Mouse (Mus musculus) heart, embryonic 11.5 days (tissue): ENCODE measurements around the gene Sufu. TPM values are rescaled to one million over a fixed set of nuclear protein-coding genes. Genes with fewer than 3 reads are reported as not detected.
A peak's percentile ranks its signal among the peaks of the same experiment; 100 is the strongest.

Source experiments
- ATAC-seq: fragments of 200-750 bp; cut with Nextera tagmentation; replicated peaks from 2 replicates; pipeline ENCODE4 v1.8.0; 2017; ENCODE audit warnings: moderate library complexity; ENCODE audit not compliant: insufficient number of reproducible peaks, low FRiP score, low TSS enrichment
- H3K27ac ChIP-seq: fragments of 300-500 bp; sonication (generic); 2 replicates; pipeline ENCODE4 v1.5.1; 2014; ENCODE audit warnings: mild to moderate bottlenecking, low read depth, low read length
- H3K27me3 ChIP-seq: fragments of 300-500 bp; sonication (generic); 2 replicates; pipeline ENCODE4 v1.6.1; 2014; ENCODE audit warnings: mild to moderate bottlenecking, low read length, mixed read lengths; ENCODE audit not compliant: control insufficient read depth, insufficient read depth
- H3K36me3 ChIP-seq: fragments of 300-500 bp; sonication (generic); 2 replicates; pipeline ENCODE4 v1.6.1; 2014; ENCODE audit warnings: mild to moderate bottlenecking, low read length, moderate library complexity, mixed read lengths; ENCODE audit not compliant: control insufficient read depth, insufficient read depth
- H3K4me1 ChIP-seq: fragments of 300-500 bp; sonication (generic); 2 replicates; pipeline ENCODE4 v1.6.1; 2014; ENCODE audit warnings: low read length; ENCODE audit not compliant: control insufficient read depth, insufficient read depth
- H3K4me2 ChIP-seq: fragments of 300-500 bp; sonication (generic); 2 replicates; pipeline ENCODE4 v1.6.1; 2014; ENCODE audit warnings: mild to moderate bottlenecking, moderate library complexity
- H3K4me3 ChIP-seq: fragments of 300-500 bp; sonication (generic); 2 replicates; pipeline ENCODE4 v1.5.1; 2014; ENCODE audit warnings: low read depth, low read length
- H3K9ac ChIP-seq: fragments of 300-500 bp; sonication (generic); 2 replicates; pipeline ENCODE4 v1.6.1; 2014; ENCODE audit warnings: mild to moderate bottlenecking, low read depth, low read length, moderate library complexity
- H3K9me3 ChIP-seq: fragments of 300-500 bp; sonication (generic); replicated peaks from 2 replicates; pipeline ENCODE4 v1.6.1; 2016; ENCODE audit warnings: low read length; ENCODE audit not compliant: control insufficient read depth
- WGBS: fragments of 180-500 bp; shearing (Covaris S2); extraction: QIAGEN DNeasy Blood & Tissue Kit; methylation state at CpG from one replicate; pipeline ENCODE4 v1.1.7; 2014; ENCODE audit not compliant: insufficient replicate concordance; 5-methylcytosine and 5-hydroxymethylcytosine counted together
- polyA plus RNA-seq: library from polyadenylated mRNA; unstranded; fragments of >200 nt; fragmentation: Nextera tagmentation; extraction: Ambion mirVana; gene quantifications from 2 replicates; pipeline ENCODE4 v1.2.1, GENCODE M21; 2014

Gene Sufu
- polyA plus RNA-seq, 1 experiment from 2014 or later: 21.5 TPM

- Histone ChIP-seq H3K4me3 (no peak overlapping the region), H3K4me1 (peaks cover 3% of the 10 kb centered on the region; the same call in 1 of the 2 replicates), H3K36me3 (peaks cover 26% of the 10 kb centered on the region), H3K9ac (no peak overlapping the region), H3K27ac (no peak overlapping the region), H3K9me3 (no peaks in the 10 kb centered on the region), H3K27me3 (no peaks in the 10 kb centered on the region), H3K4me2 (no peak overlapping the region)
- no peak for ATAC-seq
- 52% methylated on average over 4 of the region's 4 CpGs for WGBS
These were observed 20.8 kb upstream of the Sufu start for GRCm38 (mm10) chr19:46375891-46376290.

DNA sequence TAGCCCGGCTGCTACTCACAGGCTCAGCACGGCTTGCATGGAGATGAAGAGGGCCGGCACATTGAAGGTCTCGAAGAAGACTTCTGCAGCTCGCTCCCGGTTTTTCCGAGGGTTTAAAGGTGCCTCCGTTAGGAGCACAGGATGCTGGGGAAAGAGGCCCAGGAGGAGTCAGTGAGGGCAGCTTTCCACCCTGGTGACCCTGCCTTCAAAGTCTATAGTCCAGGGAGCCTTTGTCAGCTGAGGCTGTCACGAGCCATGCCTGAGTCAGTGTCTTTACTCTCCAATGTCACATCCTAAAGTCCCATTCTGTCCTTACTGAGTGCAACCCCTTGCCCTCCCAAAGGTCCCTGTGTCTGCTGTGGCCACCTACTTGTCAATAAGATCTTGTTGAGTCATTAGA is 14.4 kb upstream of the Sufu start:
- H3K4me2 ChIP-seq: no peak overlapping the region
- 96% methylated on average over 9 of the region's 9 CpGs for WGBS
- no peaks in the 10 kb centered on the region for H3K27me3 ChIP-seq
- H3K4me3 ChIP-seq: no peak overlapping the region
- peaks cover 69% of the 10 kb centered on the region for H3K36me3 ChIP-seq
- ATAC-seq: no peak
- no peak overlapping the region for H3K9ac ChIP-seq
- no peak overlapping the region for H3K27ac ChIP-seq
- H3K9me3 ChIP-seq: no peaks in the 10 kb centered on the region
- H3K4me1 ChIP-seq: no peaks in the 10 kb centered on the region

DNA sequence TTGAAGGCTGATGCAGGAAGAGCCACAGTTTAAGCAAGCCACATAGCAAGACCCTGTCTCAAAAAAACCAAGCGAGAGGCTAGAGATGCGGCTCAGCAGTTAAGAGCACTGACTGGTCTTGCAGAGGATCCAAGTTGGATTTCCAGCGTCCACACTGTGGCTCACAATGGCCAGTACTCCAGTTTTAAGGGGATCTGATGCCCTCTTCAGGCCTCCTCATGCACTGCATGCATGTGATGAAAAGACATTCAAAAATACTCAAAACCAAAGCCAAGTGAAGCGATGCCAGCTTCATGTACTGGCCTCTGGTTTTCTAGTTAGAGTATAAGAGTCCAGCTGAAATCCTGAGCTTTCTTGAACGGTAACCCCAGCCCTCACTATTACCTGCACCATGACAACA is 6.8 kb upstream of the Sufu start:
- Histone ChIP-seq H3K9me3 (no peaks in the 10 kb centered on the region), H3K27me3 (no peaks in the 10 kb centered on the region), H3K4me1 (peaks cover 13% of the 10 kb centered on the region), H3K36me3 (peaks cover 11% of the 10 kb centered on the region), H3K4me3 (no peak overlapping the region), H3K27ac (no peak overlapping the region), H3K9ac (no peak overlapping the region), H3K4me2 (no peak overlapping the region)
- 82% methylated on average over 5 of the region's 5 CpGs for WGBS
- ATAC-seq: no peak

DNA sequence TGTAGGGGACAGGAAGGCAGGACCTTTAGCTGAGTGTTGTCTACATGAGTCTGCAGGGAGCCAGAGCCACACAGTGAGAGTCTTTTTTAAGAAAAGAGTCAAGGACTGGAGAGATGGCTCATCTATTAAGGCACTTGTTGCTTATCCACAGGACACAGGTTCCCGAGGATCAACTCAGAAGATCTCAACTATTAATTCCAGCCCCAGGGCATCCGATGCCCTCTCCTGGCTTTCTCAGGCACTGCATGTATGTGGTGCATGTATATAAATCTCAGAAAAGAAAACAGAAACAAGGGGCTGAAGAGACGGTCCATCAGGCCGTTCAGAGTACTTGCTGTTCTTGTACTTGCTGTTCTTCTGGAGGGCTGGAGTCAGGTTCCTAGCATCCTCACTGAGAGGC is 4.7 kb upstream of the Sufu start:
- ATAC-seq: no peak
- Histone ChIP-seq H3K4me1 (peaks cover 16% of the 10 kb centered on the region), H3K9me3 (no peaks in the 10 kb centered on the region), H3K4me3 (no peak overlapping the region), H3K27me3 (no peaks in the 10 kb centered on the region), H3K27ac (no peak overlapping the region), H3K9ac (no peak overlapping the region), H3K36me3 (no peaks in the 10 kb centered on the region; the same call in none of the 2 replicates), H3K4me2 (no peak overlapping the region)
- WGBS: 40% methylated on average over 4 of the region's 4 CpGs

DNA sequence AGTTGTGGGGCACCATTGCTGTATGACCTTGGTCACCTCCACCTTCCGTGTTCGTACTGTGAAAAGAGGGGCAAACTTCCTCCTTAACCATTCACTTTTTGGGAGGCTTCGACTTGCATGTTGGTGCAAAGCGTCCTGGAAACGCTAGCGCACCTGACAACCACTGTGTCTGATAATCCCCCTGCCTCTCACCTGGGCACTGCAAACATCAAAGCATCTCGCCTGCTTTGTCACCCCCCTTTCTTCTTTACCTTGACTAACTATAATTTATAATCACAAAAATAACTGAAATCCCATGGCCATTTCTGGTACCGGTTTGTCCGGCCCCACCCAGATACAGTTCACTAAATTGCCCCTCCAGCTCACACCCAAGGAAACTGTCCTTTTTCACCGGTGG is 2.0 kb upstream of the Sufu start:
- Histone ChIP-seq H3K9me3 (no peaks in the 10 kb centered on the region), H3K27me3 (no peaks in the 10 kb centered on the region), H3K4me3 (peak overlapping the region; percentile 90), H3K4me1 (peaks cover 33% of the 10 kb centered on the region), H3K4me2 (peak overlapping the region; percentile 94), H3K36me3 (no peaks in the 10 kb centered on the region), H3K9ac (peak overlapping the region; percentile 83), H3K27ac (no peak overlapping the region)
- no peak for ATAC-seq
- WGBS: 8% methylated on average over 10 of the region's 10 CpGs

DNA sequence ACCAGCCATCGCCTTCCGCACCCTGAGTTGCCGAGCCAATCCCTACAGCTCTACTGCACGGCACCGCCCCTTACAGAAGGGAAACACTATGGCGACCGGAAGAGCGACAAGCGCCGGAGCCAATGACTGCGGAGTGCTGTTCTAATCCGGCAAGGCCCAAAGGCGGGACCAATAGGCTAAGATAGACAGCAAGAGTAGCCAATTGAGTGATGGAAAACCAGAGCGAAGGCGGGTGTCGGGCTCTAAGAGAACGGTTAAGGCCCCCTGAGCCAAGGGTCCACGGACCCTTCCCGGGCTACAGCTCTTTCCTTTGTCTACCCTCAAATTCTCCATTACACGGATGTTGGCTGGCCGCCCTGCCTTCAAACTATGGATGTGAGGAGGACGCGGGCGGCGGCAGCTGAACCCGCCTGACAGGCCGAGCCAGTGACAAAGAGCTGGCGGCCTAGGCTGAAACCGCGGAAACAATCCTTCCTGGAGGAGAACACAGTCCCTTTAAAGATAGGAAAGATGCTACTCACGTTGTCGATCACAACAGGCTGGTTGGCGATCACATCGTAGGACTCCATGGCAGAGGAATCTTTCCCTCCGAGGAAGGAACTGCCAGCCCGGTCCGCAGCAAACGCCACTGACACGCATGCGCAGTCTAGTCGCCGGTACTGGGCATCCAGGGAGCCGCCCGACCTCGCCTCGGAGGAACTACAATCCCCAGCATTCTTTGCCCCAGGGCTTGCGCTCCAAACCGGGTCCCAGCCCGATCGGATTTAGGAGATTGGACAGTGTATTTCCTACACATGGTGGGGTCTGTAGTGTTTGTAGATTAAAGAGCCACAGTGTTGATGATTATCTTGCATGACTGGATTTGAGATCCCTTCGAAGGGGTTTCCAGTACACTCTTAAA is 1.3 kb upstream of the Sufu start, which contains the start of gene Actr1a:
Actr1a (minus strand) TSS at position 640 of the 901 bp plus-strand sequence.
- Histone ChIP-seq H3K4me2 (peak within 1 kb of the TSS; percentile 94), H3K27ac (no peak within 1 kb of the TSS), H3K36me3 (no peaks in the 10 kb centered on the region), H3K4me3 (peak within 1 kb of the TSS; percentile 90), H3K9ac (peak within 1 kb of the TSS; percentile 83), H3K27me3 (no peaks in the 10 kb centered on the region), H3K9me3 (no peaks in the 10 kb centered on the region), H3K4me1 (peaks cover 38% of the 10 kb centered on the region)
- ATAC-seq: peak; percentile 94
- WGBS: under 1% methylated on average over 51 of the region's 51 CpGs

DNA sequence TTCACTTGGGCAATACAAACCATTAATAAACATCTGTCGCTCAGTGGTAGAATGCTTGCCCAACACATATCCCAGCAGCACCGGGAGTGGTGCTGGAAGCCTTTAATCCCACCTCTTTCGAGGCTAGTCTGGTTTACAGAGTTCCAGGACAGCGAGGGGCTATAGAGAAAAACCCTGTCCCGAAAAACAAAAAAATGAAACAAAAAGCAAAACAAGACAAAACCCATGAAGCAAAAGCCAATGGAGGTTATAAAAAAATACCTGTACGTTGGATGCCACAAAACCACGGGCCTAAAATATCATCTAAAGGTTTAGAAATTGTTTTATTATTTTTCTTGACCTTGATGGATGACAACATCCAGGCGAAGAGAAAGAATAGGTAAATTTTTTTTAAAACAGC is 587 bp upstream of the Sufu start:
- H3K9me3 ChIP-seq: no peaks in the 10 kb centered on the region
- H3K27me3 ChIP-seq: no peaks in the 10 kb centered on the region
- 15% methylated on average over 8 of the region's 8 CpGs for WGBS
- peaks cover 41% of the 10 kb centered on the region for H3K4me1 ChIP-seq
- peak overlapping the region; percentile 90 for H3K4me3 ChIP-seq
- no peak for ATAC-seq
- H3K4me2 ChIP-seq: peak overlapping the region; percentile 94
- no peak overlapping the region for H3K27ac ChIP-seq
- H3K9ac ChIP-seq: peak overlapping the region; percentile 65
- H3K36me3 ChIP-seq: no peaks in the 10 kb centered on the region

DNA sequence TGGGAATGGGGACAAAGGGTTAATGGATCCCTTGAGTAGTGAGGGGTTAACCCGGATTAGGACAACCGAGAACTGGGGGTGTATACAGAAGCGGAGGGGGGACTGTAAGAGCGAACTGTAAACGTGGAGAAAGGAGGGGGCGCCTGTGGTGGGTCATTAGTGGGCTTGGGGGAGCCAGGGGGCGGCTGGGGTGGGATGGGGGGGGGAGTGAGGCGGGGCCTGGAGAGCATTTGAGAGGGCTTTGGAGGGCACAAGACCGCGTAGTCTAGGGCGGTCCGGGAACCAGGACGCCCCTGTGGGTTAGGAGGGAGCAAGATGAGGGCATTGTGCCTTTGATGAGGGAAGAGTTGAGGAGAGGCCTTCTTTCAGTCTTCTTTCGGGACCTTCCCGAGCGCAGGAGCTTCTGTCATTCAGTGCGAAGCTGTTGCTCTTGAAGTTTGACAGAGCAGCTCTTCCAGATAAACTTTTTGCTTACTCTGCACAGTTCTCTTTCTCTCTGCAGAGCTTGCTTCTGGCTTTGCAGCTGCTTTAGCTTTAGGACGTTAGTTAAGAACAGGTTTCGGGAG is 823 bp downstream of the Sufu start:
- H3K36me3 ChIP-seq: no peaks in the 10 kb centered on the region
- WGBS: 2% methylated on average over 18 of the region's 19 CpGs
- H3K4me2 ChIP-seq: peak overlapping the region; percentile 85
- peak overlapping the region; percentile 66 for H3K27ac ChIP-seq
- H3K9ac ChIP-seq: peak overlapping the region; percentile 77
- no peaks in the 10 kb centered on the region for H3K9me3 ChIP-seq
- no peaks in the 10 kb centered on the region for H3K27me3 ChIP-seq
- peak overlapping the region; percentile 73 for H3K4me3 ChIP-seq
- ATAC-seq: no peak
- H3K4me1 ChIP-seq: peaks cover 41% of the 10 kb centered on the region
